Mouse (Mus musculus) liver, postnatal 0 days (tissue): ENCODE results near the gene Mzt1.

Source experiments
- CTCF ChIP-seq: sonication (generic); IDR thresholded peaks from 2 replicates; pipeline ENCODE4 v1.5.1; 2016; ENCODE audit warnings: antibody characterized with exemption, low read depth
- EP300 ChIP-seq: IDR thresholded peaks from 2 replicates; pipeline ENCODE4 v1.6.1; 2016; ENCODE audit warnings: antibody characterized with exemption, low read depth, mild to moderate bottlenecking

DNA sequence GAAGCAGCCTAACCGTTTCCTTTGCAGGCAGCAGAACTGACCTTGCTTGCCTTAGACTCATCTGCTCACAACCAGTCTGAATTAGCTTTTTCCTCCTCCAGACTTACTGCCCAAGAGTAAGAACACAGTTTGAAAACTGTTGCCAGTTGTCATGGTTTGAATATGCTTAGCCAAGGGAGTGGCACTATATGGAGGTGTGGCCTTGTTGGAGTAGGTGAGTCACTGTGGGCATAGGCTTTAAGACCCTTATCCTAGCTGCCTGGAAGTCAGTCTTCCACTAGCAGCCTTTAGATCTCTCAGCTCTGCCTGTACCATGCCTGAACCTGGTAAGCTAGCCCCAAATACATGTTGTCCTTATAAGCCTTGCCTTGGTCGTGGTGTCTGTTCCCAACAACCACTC is 8.2 kb downstream of the Mzt1 start:
- TF ChIP-seq EP300 (no peak), CTCF (no peak)
